Mouse (Mus musculus): ENCODE measurements around the gene Cox10. TPM values are rescaled to one million over a fixed set of nuclear protein-coding genes. Genes with fewer than 3 reads are reported as not detected.

The Cox10 gene
- total and polyA plus RNA-seq, 3 experiments, result 23.4 to 60.3 (median 35.2) TPM

GRCm38 (mm10) chr11:64076212-64076611, 3.1 kb downstream of the Cox10 start:
- Histone ChIP-seq H3K9ac (ENCODE audit: insufficient read depth, low read depth) (no peak overlapping the region), H3K36me3 (replicated peaks in 1 of 2; ENCODE audit: control insufficient read depth in 1 of 2, insufficient read depth in 1 of 2, low read length in 1 of 2) (peaks cover 20 to 54% of the 10 kb centered on the region in 2 experiments), H3K4me3 (replicated peaks in 1 of 3; ENCODE audit: low read depth in 2 of 3, low read length in 2 of 3, poor library complexity in 1 of 3) (no peak overlapping the region), H3K4me2 (ENCODE audit: insufficient read depth, low read depth, poor library complexity, severe bottlenecking) (no peak overlapping the region), H3K79me2 (replicated peaks; ENCODE audit: control insufficient read depth, extremely low read depth, insufficient read depth, poor library complexity, severe bottlenecking) (peaks cover 18% of the 10 kb centered on the region), H3K27me3 (replicated peaks) (no peaks in the 10 kb centered on the region), H3K4me1 (ENCODE audit: control insufficient read depth in 1 of 2, insufficient read depth in 2 of 2) (peaks cover 8 to 53% of the 10 kb centered on the region in 2 experiments), H3K9me3 (replicated peaks; ENCODE audit: low read length) (peaks cover under 1% of the 10 kb centered on the region), H3K27ac (ENCODE audit: insufficient read depth, low read depth) (no peak overlapping the region)
- TF ChIP-seq CHD1 (IDR thresholded peaks at IDR 0.05; ENCODE audit: low read depth, low read length), result no peak
- no peak for TF ChIP-seq ZC3H11A (IDR thresholded peaks at IDR 0.05; ENCODE audit: low read depth, low read length)
- TF ChIP-seq ETS1 (conservative IDR thresholded peaks at IDR 0.05; ENCODE audit: low read depth, low read length), result no peak
- TF ChIP-seq SIN3A (IDR thresholded peaks at IDR 0.05; ENCODE audit: low read length), result no peak
- no peak for TF ChIP-seq EP300 (IDR thresholded peaks at IDR 0.05; ENCODE audit: low read length)
- TF ChIP-seq MEF2A (IDR thresholded peaks at IDR 0.05; ENCODE audit: borderline replicate concordance, low read depth, low read length), result no peak
- TF ChIP-seq NRF1 (IDR thresholded peaks at IDR 0.05; ENCODE audit: low read depth, low read length), result no peak
- TF ChIP-seq RAD21 (IDR thresholded peaks at IDR 0.05; ENCODE audit: low read depth, low read length), result no peak
- TF ChIP-seq MAFK (IDR thresholded peaks at IDR 0.05; ENCODE audit: insufficient replicate concordance, low read length), result no peak
- TF ChIP-seq SMC3 (IDR thresholded peaks at IDR 0.05; ENCODE audit: low read depth, low read length), result no peak
- no peak for TF ChIP-seq IRF4 (IDR thresholded peaks at IDR 0.05; ENCODE audit: low read depth, low read length)
- no peak for TF ChIP-seq JUND (conservative IDR thresholded peaks at IDR 0.05; ENCODE audit: low read depth, low read length)
- TF ChIP-seq ZMIZ1 (IDR thresholded peaks at IDR 0.05; ENCODE audit: low read depth, low read length), result no peak
- TF ChIP-seq JUN (IDR thresholded peaks at IDR 0.05; ENCODE audit: insufficient read depth, low read depth, low read length), result no peak
- no peak for TF ChIP-seq CHD2 (IDR thresholded peaks at IDR 0.05; ENCODE audit: low read length)
- no peak for TF ChIP-seq POLR2A (IDR thresholded peaks at IDR 0.05; ENCODE audit: low read depth, low read length)
- no peak for TF ChIP-seq UBTF (IDR thresholded peaks at IDR 0.05; ENCODE audit: low read depth, low read length)
- no peak for TF ChIP-seq USF2 (conservative IDR thresholded peaks at IDR 0.05; ENCODE audit: low read depth, low read length)
- TF ChIP-seq BHLHE40 (IDR thresholded peaks at IDR 0.05; ENCODE audit: low read depth, low read length), result no peak
- TF ChIP-seq ZKSCAN1 (IDR thresholded peaks at IDR 0.05; ENCODE audit: borderline replicate concordance, low read depth, low read length), result no peak
- dilution Hi-C loops (cut with MboI; ENCODE audit: extremely low pct_ligation_motif_present, extremely low pct_unique_long_range_greater_than_20kb, low sequenced_read_pairs) (no loop called here), in situ Hi-C loops (cut with MboI; ENCODE audit: low pct_ligation_motif_present, low pct_unique_long_range_greater_than_20kb, low sequenced_read_pairs) (no loop called here)
- no peak for DNase-seq (ENCODE audit: extremely low read depth)

- Histone ChIP-seq H3K4me2 (ENCODE audit: insufficient read depth, low read depth, poor library complexity, severe bottlenecking) (no peak overlapping the region), H3K27me3 (replicated peaks) (no peaks in the 10 kb centered on the region), H3K36me3 (replicated peaks in 1 of 2; ENCODE audit: control insufficient read depth in 1 of 2, insufficient read depth in 1 of 2, low read length in 1 of 2) (peaks cover 39 to 77% of the 10 kb centered on the region in 2 experiments), H3K9me3 (replicated peaks; ENCODE audit: low read length) (no peaks in the 10 kb centered on the region), H3K9ac (ENCODE audit: insufficient read depth, low read depth) (no peak overlapping the region), H3K27ac (ENCODE audit: insufficient read depth, low read depth) (no peak overlapping the region), H3K79me2 (replicated peaks; ENCODE audit: control insufficient read depth, extremely low read depth, insufficient read depth, poor library complexity, severe bottlenecking) (peaks cover 14% of the 10 kb centered on the region), H3K4me1 (ENCODE audit: control insufficient read depth in 1 of 2, insufficient read depth in 2 of 2) (peaks cover 7 to 41% of the 10 kb centered on the region in 2 experiments), H3K4me3 (replicated peaks in 1 of 3; ENCODE audit: low read depth in 2 of 3, low read length in 2 of 3, poor library complexity in 1 of 3) (no peak overlapping the region)
- dilution Hi-C loops (cut with MboI; ENCODE audit: extremely low pct_ligation_motif_present, extremely low pct_unique_long_range_greater_than_20kb, low sequenced_read_pairs) (no loop called here), in situ Hi-C loops (cut with MboI; ENCODE audit: low pct_ligation_motif_present, low pct_unique_long_range_greater_than_20kb, low sequenced_read_pairs) (no loop called here)
- TF ChIP-seq MXI1 (IDR thresholded peaks at IDR 0.05; ENCODE audit: low read depth, low read length) (no peak), CTCF (conservative IDR thresholded peaks at IDR 0.05 in 1 of 2, IDR thresholded peaks at IDR 0.05 in 1 of 2; ENCODE audit: low read depth in 2 of 2, low read length in 2 of 2) (no peak), ZNF384 (IDR thresholded peaks at IDR 0.05; ENCODE audit: low read depth, low read length) (no peak), JUN (IDR thresholded peaks at IDR 0.05; ENCODE audit: insufficient read depth, low read depth, low read length) (no peak), ELF1 (IDR thresholded peaks at IDR 0.05; ENCODE audit: low read depth, low read length) (no peak), ZC3H11A (IDR thresholded peaks at IDR 0.05; ENCODE audit: low read depth, low read length) (no peak), CHD1 (IDR thresholded peaks at IDR 0.05; ENCODE audit: low read depth, low read length) (no peak), MAFK (IDR thresholded peaks at IDR 0.05; ENCODE audit: insufficient replicate concordance, low read length) (no peak), KAT2A (IDR thresholded peaks at IDR 0.05; ENCODE audit: insufficient replicate concordance, low read length) (no peak), TCF12 (IDR thresholded peaks at IDR 0.05; ENCODE audit: low read depth, low read length) (no peak)
- no peak for DNase-seq (ENCODE audit: extremely low read depth)
Observed at GRCm38 (mm10) chr11:64073379-64073778, 5.9 kb downstream of the Cox10 start.

Data from CH12.LX (cell line).